Mouse (Mus musculus) left cerebral cortex, adult 9 months (tissue): ENCODE data around the gene Als2.

Source experiments
- DNase-seq, 2 experiments: peaks; one replicate each; pipeline ENCODE4 v3.0.0; 2022; ENCODE audit warnings: low spot score in 2 of 2

Gene Als2

GRCm38 (mm10) chr1:59236856-59237441 lies at the start of gene Als2:
Gene Als2, minus strand, starts transcription at chr1:59237231.
- DNase-seq: peak; percentile 94 to 99

GRCm38 (mm10) chr1:59286316-59286850 lies 49.4 kb upstream of the Als2 start:
- no peak for DNase-seq

- no peak for DNase-seq
These were observed 48.8 kb upstream of the Als2 start for GRCm38 (mm10) chr1:59285880-59286279.

GRCm38 (mm10) chr1:59272189-59272588 lies 35.2 kb upstream of the Als2 start:
- DNase-seq: no peak

- peak in 1 of 2 experiments; percentile 11 for DNase-seq
These were observed 33.1 kb upstream of the Als2 start for GRCm38 (mm10) chr1:59269951-59270689.

GRCm38 (mm10) chr1:59269466-59269865 lies 32.4 kb upstream of the Als2 start:
- DNase-seq: no peak

GRCm38 (mm10) chr1:59268931-59269330 lies 31.9 kb upstream of the Als2 start:
- DNase-seq: no peak

GRCm38 (mm10) chr1:59257736-59258135 lies 20.7 kb upstream of the Als2 start:
- no peak for DNase-seq

GRCm38 (mm10) chr1:59256751-59257231 lies 19.8 kb upstream of the Als2 start, which contains the start of gene Cdk15:
Gene Cdk15, plus strand, starts transcription at chr1:59256906.
- no peak for DNase-seq

GRCm38 (mm10) chr1:59253301-59253909 lies 16.4 kb upstream of the Als2 start:
- no peak for DNase-seq

- DNase-seq: no peak
These were observed 15.7 kb upstream of the Als2 start for GRCm38 (mm10) chr1:59252762-59253161.

GRCm38 (mm10) chr1:59247602-59248001 lies 10.6 kb upstream of the Als2 start:
- peak in 1 of 2 experiments; percentile 50 for DNase-seq

GRCm38 (mm10) chr1:59243770-59244169 lies 6.7 kb upstream of the Als2 start:
- DNase-seq: no peak

- peak; percentile 30 to 83 for DNase-seq
These were observed 682 bp upstream of the Als2 start for GRCm38 (mm10) chr1:59237614-59238211.

- no peak for DNase-seq
These were observed 7.8 kb downstream of the Als2 start for GRCm38 (mm10) chr1:59229187-59229586.

GRCm38 (mm10) chr1:59228552-59228951 lies 8.5 kb downstream of the Als2 start:
- no peak for DNase-seq

- no peak for DNase-seq
These were observed 14.8 kb downstream of the Als2 start for GRCm38 (mm10) chr1:59222101-59222825.

GRCm38 (mm10) chr1:59221591-59221990 lies 15.4 kb downstream of the Als2 start:
- DNase-seq: no peak

GRCm38 (mm10) chr1:59220371-59220770 lies 16.7 kb downstream of the Als2 start:
- DNase-seq: no peak

- no peak for DNase-seq
These were observed 21.6 kb downstream of the Als2 start for GRCm38 (mm10) chr1:59215446-59215845.

- no peak for DNase-seq
These were observed 24.1 kb downstream of the Als2 start for GRCm38 (mm10) chr1:59212951-59213350.
